Mouse (Mus musculus) spleen, postnatal 10 days (tissue): ENCODE data around the gene Mrpl21.

Source experiments
- DNase-seq, 2 experiments: peaks; one replicate each; pipeline ENCODE4 v3.0.0; 2021 to 2022; ENCODE audit warnings: low spot score in 2 of 2

The Mrpl21 gene

DNA sequence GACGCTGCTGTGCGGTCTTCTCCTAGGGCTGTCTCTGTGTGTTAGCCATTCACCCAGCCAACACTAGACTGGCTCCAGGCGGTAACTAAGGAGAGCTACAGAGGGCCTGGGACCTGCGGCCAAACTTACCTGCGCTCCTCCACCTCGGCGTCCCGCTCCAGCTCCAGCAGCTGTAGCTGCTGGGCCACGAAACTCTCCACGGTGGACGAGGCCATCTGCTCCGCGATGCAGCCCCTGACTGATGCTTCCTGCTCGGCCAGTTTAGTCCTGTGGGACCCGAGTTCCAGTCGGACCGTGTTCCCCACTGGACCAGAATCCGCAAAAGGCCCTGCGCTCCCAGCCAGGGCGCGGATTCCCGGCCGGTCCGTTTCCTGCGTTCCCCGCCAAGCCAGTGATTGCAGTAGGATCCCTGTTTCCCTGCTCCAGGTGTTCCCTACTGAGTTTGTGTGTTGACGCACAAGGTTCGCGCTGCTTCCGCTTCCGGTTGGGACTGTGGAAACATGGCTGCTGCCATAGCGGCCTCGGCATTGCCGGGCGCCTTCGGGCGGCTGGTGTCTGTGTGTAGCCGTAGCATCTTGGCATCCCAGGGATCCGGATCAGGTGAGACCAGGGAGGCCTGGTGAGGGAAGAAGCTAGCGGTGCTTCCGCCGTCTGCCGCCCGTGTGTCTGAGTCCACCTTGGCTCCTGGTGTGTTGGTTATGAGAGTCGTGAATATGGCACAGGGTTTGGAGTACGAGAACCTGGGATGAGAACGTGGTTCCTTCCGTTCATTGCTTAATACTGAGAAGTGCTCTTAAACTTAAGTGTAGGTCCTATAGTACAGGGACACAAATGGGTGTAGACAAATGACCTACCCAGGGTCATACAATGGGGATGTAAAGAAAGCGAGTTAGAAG is at the start of gene Mrpl21, which contains the start of gene Ighmbp2:
Gene Mrpl21 (plus strand): TSS at position 330 of the 896 bp plus-strand sequence.
Gene Ighmbp2 (minus strand): TSS at position 446 of the 896 bp plus-strand sequence.
- DNase-seq, result peak; percentile 82 to 86

DNA sequence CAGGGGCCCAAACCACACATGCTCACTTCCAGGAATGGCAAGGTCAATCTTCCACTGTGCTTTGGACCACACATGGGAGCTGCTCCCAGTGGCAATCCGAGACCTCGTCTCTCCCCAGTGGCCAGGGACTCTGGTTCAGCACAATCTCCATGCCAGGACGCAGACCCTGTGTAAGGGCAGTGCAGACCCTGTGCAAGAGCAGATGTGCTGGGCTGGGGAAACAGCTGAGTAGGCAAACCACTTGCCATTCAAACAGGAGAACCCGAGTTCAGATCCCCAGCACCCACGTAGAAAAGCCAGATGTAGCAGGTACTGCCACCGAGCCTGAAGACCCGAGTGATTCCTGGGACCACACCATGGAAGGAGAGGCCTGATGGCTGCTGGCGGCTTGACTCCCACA is 22.7 kb upstream of the Mrpl21 start:
- no peak for DNase-seq

DNA sequence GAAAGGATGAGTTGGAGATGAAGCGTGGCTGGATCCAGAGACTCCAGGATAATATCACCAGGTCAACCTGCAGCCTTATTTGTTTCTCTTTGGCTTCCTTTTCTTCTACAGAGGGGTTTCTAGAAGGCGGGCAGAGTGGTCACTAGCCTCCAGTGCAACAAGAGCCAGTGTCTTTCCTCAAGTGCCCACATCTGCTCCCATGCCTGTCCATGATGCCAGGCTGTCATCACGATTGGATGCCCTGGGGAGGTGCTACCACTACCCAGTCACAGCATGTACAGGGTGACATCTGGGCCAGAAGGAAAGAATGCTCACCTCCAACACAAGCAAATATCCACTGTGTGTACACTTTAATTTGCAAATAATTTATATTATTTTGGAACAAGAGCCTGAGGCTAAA is 22.1 kb upstream of the Mrpl21 start:
- DNase-seq, result no peak

DNA sequence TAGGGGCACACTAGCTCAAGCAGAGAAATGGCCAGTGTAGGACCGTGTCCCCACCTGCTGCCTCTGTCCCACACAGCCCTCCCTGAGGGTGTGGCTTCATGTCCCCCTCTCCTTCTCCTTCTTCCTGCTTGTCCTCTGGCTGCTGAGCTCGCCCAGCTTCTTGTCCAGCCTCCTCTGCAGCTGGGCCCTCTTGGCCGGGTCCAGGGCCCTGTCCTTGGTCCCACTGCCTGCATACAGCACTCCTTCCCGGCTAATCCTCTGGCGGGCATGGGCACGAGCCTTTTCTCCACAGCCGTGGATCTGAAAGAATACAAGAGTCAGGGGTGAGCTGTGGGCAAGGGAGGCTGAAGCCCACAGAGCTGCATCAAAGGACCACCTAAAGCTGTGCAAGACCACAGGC is 21.4 kb upstream of the Mrpl21 start:
- DNase-seq, result no peak

DNA sequence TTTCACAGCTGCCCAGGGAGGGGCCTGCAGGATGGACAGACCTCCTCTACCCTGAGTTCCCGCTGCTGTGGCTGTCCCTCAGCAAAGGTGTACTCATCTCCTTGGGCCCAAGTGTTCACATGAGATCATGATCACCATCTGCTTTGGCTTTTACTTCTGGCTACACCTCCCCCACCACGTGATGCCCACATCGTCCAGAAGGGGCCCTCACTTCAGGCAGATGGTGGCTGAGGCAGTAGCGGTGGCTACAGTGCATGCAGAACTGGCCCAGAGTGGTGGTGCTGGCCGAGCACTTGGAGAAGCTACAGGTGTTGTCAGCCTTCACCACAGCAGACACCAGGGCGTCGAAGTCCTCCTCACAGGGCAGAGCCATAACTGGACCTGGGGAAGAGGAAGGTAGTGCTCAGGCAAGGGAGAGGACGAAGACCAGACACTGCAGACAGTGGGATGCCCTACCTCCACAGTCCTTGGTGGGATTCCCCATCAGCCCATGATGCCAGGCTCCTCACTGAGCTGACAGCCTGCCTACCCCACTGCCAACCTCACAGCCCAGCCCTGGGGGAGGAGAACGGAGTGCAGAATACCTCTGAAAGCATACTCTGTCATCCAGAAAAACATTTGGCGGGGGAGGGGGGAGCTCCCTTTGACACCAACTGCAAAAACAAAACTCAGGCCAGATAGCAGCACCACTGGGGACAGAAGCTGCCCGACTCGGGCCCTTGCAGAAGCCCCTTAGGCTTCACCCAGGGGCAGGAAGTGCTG is 20.8 kb upstream of the Mrpl21 start:
- DNase-seq, result peak; percentile 1 to 8

DNA sequence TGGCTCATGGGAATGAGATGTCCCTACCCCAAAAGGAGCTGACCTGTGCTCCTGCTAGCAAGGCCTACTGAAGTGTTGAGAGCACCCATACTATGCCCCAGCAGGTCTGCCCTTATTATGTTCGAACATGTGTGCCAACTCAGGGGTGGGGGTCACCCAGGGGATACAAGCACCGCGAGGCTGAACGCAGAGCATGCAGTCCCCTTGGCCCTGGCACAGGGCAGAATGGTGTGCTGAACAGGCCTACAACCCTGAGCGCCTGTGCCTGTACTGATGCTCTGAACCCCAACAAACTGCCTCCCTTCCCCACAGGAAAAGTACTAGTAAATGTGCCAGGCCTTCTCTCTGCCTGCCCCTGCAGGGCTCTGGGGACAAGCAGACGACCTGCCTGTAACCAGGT is 18.4 kb upstream of the Mrpl21 start:
- DNase-seq, result peak; percentile 2 to 8

DNA sequence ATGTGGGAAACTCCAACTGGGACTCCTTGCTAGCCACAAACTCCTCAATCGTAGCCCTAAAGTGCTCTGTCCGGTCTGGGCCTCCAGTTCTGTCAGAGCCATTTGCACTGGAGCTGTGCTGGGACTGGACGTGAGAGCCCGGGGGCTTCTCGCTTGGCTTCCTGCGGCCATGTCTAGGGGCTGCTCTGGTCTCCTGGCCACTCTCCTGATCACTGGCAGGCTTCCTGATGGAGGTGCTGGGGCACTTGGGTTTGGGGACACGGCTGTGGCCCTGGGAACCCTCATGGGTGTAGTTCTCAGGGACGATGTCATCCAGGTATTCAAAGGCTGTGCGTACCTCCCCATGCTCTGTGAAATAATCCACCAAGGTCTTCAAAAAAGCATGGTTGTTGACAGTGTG is 17.5 kb upstream of the Mrpl21 start:
- DNase-seq, result peak; percentile 1 to 8

DNA sequence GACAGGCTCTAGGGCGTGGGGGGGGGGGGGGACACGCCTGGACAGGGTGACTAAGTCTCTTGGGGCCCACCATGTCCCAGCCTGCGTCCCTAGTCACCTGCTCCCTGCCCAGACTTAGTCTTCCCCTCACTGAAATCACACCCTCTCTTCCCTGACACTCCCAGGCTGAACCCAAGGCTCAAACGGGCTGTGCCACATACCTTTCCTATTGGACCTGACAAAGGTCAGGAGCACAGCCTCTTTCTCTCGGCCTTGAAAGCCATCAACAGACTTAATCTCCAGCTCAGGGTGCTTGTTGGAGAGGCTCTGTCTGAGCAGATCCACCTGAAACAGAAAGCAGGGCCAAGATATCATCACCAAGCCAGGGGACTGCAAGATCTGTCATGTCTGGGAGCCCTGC is 16.6 kb upstream of the Mrpl21 start:
- DNase-seq, result no peak

DNA sequence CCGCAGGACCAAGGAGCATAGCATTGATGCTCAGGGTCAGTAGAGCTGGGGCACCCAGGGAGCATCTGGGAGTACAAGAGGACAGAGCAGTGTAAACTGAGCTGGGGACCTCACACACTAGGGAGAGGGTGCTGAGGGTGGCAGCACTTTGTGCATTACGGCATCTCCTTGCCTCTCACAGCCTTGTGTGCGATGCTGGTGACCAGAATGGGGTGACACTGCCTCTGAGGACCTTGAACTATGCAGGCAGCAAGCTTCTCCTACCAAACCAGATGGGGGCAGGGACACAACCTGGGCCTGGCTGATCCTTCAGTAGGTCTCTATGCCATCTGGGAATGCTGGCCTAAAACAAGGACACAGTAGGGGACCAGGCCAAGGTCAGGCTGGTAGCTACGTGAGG is 16.0 kb upstream of the Mrpl21 start:
- peak in 1 of 2 experiments; percentile 7 for DNase-seq

DNA sequence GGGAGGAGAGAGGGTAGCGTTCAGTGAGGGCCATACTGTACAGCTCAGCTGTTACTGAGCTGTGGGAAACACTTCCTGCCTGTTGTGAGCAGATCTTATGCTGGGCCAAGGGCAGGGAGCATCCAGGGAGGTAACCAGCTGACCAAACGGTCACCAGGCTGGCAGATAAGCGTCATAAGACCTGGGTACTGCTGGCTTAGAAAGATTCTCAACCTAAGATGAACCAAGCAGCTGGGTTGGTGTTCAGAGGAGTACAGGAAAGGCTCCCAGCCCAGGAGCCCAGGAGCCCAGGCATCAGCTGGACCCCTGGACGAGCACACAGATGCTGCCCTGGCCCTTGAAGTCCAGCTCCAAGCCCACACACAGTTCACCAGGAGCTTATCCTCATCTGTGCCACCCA is 15.4 kb upstream of the Mrpl21 start:
- DNase-seq, result no peak

DNA sequence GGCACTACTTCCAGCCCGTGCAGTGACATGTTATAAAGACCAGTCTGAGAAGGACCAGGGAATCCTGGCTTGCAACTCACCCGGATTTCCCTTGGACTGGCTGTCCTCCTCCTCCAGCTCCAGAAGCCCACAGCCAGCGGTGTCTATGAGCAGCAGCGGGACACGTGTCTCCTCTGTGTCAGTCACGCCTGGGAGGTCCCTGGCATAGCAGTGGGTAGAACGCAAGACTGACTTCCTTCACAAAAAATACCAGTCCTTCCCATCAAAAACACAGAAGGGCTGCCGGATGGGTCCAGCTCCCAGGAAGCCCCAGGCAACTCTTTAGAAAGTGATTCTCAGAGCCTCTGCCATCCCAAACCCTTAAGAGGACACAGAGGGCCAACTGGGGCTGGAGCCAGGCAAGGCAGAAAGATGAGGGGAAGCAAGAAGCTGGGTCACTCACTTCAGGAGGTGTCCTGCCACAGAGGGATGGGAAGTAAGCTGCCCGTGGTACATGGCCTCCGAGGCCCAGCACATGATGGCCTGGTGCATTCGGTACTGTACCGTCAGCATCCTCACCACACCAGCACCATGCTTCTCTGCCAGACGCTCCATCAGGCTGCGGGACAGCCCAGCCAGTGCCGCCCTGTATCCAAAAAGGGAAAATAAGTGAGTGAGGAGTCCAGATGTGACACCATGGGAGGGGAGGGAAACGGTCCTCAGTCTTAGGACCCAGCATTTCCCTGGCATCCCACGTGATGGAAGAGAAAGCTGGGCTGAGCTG is 14.3 kb upstream of the Mrpl21 start:
- peak in 1 of 2 experiments; percentile 9 for DNase-seq

DNA sequence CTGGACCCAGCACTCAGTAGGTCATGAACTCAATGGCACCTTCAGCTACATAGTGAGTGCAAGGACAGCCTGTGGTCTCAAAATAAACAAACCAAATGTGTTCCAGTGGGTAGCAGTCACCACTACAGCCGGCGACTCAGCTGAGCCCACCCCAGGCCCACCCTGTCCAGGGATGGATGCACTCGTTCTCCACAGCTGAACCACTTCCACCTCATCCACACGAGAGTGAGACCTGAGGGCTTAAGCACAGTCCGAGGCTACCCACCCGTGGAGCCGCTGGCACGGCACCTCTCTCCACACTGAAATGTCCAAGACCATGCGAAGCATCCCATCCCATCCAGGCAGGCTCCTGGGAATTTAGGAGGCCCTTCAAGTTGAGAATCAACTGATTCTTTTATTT is 13.4 kb upstream of the Mrpl21 start:
- DNase-seq, result peak in 1 of 2 experiments; percentile 1

DNA sequence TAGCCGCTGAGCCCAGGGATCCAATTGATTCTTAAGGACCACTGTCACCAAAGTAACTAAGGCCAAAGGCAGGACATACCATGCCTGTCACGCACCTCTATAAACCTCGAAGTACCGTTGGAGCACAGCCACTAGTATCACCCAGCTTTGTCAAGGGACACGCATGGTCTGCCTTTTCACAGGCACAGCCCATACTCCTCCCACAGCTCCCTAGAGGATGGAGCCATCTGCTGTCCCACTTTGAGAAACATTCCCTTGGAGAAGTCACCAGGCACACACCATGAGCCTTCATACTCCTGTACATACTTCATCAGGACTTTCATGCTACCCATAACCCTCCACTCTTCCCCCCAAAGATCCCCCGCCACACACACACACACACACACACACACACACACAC is 12.9 kb upstream of the Mrpl21 start:
- peak in 1 of 2 experiments; percentile 7 for DNase-seq

DNA sequence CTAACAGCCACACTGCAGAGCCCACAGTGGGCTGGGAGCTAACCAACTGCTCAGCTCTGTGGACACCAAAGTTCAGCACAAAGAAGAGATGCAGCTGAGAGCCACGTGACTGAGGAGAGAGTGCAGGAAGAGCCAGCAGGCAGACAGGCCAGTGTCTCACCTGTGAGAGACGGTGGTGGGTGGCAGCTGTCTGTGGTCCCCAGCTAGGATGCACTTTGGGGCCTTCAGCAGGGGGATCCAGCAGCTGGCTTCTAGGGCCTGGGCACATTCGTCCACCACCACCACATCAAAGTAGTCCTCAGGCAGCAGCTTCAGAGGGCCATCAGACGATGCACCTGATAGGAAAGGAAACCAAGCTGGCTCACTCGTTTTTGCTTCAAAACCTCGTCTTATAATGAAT is 11.3 kb upstream of the Mrpl21 start:
- DNase-seq, result peak in 1 of 2 experiments; percentile 8

DNA sequence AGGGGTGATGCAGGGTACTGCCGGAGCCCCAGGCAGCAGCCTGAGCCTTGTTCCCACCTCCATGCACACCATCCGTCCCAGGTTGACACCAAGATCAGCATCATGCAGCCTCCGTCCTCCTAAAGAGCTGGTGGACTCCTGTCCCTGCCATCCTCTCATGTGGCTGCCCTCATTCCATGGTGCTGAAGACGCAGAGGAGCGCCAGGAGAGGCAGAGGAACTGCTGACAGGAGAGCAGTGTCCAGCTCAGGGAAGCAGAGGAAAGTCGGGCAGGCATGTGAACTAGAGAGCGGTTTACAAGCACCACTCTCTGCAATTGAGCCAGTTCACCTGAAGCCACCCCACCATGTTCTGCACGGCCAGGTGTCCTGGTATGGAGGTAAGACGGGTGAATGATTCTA is 9.4 kb upstream of the Mrpl21 start:
- no peak for DNase-seq

DNA sequence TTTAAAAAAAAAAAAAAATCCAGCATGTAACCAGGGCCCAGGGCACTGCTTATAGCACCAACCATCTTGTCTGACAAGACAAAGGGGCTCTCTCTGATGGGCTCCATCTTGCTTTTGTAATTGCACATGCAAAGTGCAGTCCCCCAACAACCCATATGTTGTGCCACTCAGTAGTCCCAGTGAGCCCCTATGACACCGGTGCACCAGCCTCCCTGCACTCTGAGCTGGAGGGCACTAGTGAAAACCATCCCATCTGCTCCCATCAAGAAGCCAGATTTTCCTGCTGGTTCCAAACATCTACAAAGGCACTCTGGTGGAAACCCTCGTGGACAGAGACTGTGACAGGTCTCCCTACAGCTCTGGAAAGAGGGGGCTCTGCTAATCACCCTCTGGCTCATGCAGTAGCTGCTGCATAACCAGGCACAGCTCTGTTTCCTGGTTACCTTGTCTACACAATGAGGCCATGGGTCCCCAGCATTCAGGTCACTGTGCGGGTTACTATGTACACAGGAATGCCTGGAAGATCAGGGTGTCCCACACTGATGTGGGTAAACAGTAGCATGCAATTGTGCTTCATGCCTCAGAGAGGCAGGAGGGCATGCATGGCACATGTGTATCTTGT is 6.8 kb upstream of the Mrpl21 start:
- DNase-seq, result no peak

DNA sequence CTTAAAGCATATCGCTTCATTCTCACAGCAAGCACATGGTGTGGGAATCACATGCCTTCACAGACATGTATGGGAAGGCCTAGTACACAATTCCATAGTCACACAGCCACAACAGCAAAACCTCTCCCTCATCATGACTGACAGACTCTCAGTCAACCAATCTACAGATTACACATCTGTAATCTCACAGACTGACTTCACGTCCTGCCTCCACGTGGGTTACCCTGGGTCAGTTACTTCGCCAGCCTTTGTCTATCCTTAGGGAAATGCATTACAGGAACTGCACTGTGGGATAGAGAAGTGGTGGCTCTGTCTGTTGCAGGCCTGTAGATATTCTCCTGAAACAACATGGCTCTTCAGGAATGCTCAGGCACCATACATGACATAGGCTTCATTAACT is 815 bp upstream of the Mrpl21 start:
- no peak for DNase-seq

DNA sequence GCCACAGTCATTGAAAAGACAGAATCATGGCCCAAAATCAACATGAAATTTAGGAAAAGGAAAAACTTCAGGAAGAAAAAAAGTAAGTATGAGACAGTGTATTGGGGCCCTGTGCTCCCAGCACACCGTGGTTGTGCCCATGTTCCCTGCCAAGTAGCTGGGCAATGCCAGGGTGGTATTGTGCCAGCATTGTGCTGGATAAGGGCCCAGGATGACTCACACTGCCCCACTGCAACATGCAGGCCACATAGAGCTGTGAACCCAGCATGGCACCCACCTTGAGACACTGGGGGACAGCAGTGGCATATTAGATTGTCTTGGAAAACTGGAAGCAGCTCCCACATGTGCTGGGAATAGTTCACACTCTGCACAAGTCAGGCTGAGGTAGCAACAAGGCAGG is 6.3 kb downstream of the Mrpl21 start:
- DNase-seq, result no peak

DNA sequence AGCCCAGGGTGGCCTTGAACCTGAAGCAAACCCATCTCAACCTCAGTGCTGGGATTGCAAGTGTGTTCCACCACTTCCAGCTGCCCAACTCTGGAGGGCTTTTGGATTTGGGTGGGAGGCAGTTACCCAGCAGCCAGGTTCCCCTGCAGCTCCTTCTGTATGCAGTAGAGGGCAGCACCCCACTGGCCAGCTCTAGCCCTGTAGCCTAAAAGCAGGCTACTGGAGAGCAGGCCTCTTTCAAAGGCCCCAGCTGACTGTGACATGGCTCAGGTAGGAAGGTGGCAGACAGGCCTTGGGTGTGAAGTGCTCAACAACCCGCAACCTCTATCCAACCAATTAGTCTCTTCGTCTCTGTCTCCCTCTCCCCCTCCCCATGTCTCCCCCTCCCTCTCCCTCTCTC is 9.3 kb downstream of the Mrpl21 start:
- peak; percentile 47 to 72 for DNase-seq

DNA sequence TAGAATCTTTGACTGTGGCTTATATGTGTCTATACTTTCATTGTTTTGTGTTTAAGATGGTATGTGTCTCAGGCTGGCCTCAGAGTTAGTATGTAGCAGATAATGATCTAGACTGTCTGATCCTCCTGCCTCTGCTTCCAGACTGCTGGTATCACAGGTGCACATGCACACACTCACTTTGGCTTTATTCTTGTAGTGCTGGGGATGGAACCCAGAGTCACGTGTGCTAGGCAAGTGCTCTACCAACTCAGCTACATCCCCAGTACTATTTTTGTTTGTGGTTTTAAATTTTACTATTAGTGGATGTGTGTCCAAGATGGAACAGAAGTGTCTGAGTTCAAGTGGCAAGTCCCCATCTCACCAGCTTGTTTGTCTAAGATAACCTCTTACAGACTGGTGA is 10.3 kb downstream of the Mrpl21 start:
- DNase-seq, result no peak

DNA sequence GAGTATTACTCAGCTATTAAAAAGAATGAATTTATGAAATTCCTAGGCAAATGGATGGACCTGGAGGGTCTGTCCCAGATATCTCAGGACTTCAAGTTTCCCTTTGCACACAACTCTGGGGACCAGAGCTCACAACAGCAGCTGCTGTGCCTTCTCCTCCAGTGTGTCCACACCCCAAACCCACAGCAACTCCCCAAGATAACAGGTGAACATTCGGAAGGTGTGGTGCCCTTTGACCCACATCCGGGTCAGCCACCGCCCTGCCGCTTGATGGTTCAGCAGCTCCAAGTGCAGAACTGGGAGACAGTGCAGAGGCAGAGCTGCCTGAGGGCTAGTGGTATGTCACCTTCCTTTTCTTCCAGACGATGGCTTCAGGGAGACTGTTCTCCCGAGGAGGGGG is 12.5 kb downstream of the Mrpl21 start:
- DNase-seq, result no peak

DNA sequence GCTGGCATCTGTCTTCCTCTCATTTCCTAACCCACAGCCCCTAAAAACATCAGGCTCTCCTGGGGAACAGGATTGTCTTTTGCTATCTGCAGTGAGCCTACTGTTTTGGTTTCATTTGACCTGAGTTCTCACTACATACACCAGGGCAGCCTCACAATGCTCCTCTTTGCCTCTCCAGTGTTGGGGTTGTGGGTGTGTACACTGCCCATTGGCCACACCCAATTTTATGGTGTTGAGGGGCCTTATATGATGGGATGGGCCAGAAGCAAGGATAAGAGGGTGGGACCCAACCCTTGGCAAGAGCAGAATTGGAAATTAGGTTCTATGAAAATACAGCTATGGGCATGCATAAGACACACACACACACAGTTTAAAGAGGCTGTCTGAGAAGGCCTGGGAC is 14.3 kb downstream of the Mrpl21 start:
- no peak for DNase-seq
